Mouse (Mus musculus) adipocyte (in vitro differentiated cells): ENCODE results near the gene Hadha.

Source experiments
- DNase-seq: peaks from one replicate; pipeline ENCODE4 v3.0.0-alpha.2; 2016; ENCODE audit warnings: low spot score

Gene Hadha

GRCm38 (mm10) chr5:30154013-30154412 is 949 bp downstream of the Hadha start:
- DNase-seq, result peak; percentile 70

- no peak for DNase-seq
These were observed 1.7 kb downstream of the Hadha start for GRCm38 (mm10) chr5:30153222-30153621.

- no peak for DNase-seq
These were observed 2.5 kb downstream of the Hadha start for GRCm38 (mm10) chr5:30152413-30152812.

- DNase-seq, result no peak
These were observed 3.0 kb downstream of the Hadha start for GRCm38 (mm10) chr5:30152007-30152406.

- DNase-seq, result no peak
These were observed 6.6 kb downstream of the Hadha start for GRCm38 (mm10) chr5:30148133-30148920.

- no peak for DNase-seq
These were observed 8.4 kb downstream of the Hadha start for GRCm38 (mm10) chr5:30146526-30146925.

- no peak for DNase-seq
These were observed 16.8 kb downstream of the Hadha start for GRCm38 (mm10) chr5:30138193-30138592.

- DNase-seq, result no peak
These were observed 17.7 kb downstream of the Hadha start for GRCm38 (mm10) chr5:30137271-30137670.

- DNase-seq, result peak; percentile 64
These were observed 19.2 kb downstream of the Hadha start for GRCm38 (mm10) chr5:30135711-30136231.

- no peak for DNase-seq
These were observed 22.8 kb downstream of the Hadha start for GRCm38 (mm10) chr5:30132173-30132572.

- DNase-seq, result no peak
These were observed 23.7 kb downstream of the Hadha start for GRCm38 (mm10) chr5:30131246-30131645.

GRCm38 (mm10) chr5:30128680-30129079 is 26.3 kb downstream of the Hadha start:
- DNase-seq, result no peak

- no peak for DNase-seq
These were observed 26.9 kb downstream of the Hadha start for GRCm38 (mm10) chr5:30127921-30128597.

GRCm38 (mm10) chr5:30126756-30127155 is 28.2 kb downstream of the Hadha start:
- DNase-seq, result peak; percentile 37

GRCm38 (mm10) chr5:30125587-30125986 is 29.4 kb downstream of the Hadha start:
- peak; percentile 43 for DNase-seq

- no peak for DNase-seq
These were observed 32.5 kb downstream of the Hadha start for GRCm38 (mm10) chr5:30122481-30122880.

GRCm38 (mm10) chr5:30120106-30120505 is 34.9 kb downstream of the Hadha start:
- DNase-seq, result no peak

GRCm38 (mm10) chr5:30119163-30119562 is 35.8 kb downstream of the Hadha start:
- DNase-seq, result no peak

GRCm38 (mm10) chr5:30118018-30118417 is 36.9 kb downstream of the Hadha start:
- no peak for DNase-seq

- DNase-seq, result no peak
These were observed 39.2 kb downstream of the Hadha start for GRCm38 (mm10) chr5:30115718-30116117.

GRCm38 (mm10) chr5:30114761-30115140 is 40.2 kb downstream of the Hadha start:
- no peak for DNase-seq

- DNase-seq, result no peak
These were observed 40.8 kb downstream of the Hadha start for GRCm38 (mm10) chr5:30113881-30114760.
